Mouse (Mus musculus): ENCODE data around the gene Csnk1g1.

Csnk1g1 gene

GRCm38 (mm10) chr9:65908394-65909300, at the start of gene Csnk1g1, which contains the start of gene Trip4:
TSS of gene Csnk1g1 (plus strand) at chr9:65908924.
TSS of gene Trip4 (minus strand) at chr9:65908794.
- DNase-seq (ENCODE audit: low read depth), result peak; percentile 95

GRCm38 (mm10) chr9:65859656-65860055, 49.1 kb upstream of the Csnk1g1 start:
- no peak for DNase-seq (ENCODE audit: low read depth)

GRCm38 (mm10) chr9:65884564-65885315, 24.0 kb upstream of the Csnk1g1 start:
- peak; percentile 91 for DNase-seq (ENCODE audit: low read depth)

DNA sequence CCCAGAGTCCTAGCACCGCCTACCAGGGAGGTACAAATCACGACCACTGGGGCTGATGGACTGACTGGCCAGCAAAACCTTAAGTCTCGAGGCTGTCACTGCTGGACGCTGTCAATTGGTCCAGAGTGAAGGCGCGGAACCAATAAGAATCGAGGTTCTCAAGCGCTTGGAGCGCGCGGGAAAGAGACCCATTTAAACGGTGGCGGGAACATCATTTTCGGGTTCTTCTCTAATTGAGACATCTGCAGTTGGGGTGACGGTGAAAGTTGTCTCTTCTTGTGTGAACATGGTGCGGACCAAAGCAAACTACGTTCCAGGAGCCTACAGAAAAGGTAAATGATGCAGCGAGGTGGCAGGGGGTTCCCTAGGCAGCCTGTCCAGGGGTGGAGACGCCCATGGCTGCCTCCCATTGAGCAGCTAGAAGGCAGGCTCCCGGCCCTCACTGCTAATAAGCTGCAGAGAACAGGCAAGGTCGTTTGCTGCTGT, 18.5 kb upstream of the Csnk1g1 start, which contains the start of gene Pclaf:
TSS of gene Pclaf (plus strand) at position 95 of the 486 bp plus-strand sequence.
- peak; percentile 76 for DNase-seq (ENCODE audit: low read depth)

- DNase-seq (ENCODE audit: low read depth), result no peak
Observed at GRCm38 (mm10) chr9:65891126-65891525, 17.6 kb upstream of the Csnk1g1 start.

GRCm38 (mm10) chr9:65896977-65897376, 11.7 kb upstream of the Csnk1g1 start:
- DNase-seq (ENCODE audit: low read depth), result no peak

DNA sequence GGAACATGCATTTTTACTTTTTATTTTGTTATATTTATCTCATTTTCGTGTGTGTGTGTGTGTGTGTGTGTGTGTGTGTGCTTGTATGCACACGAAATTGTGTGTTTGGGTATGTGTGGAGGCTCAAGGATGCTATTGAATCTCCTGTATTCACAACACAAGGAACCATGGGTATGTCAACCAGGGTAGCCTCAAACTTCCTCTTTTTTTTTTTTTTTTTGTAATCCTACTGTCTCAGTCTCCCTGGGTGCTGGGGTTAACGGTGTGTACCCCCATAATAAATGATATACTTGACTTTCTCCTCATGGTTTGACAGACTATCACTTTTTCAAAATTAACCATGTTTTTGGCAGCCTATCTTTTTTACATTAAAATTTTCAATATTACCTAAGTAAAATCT, 5.8 kb upstream of the Csnk1g1 start:
- DNase-seq (ENCODE audit: low read depth), result no peak

GRCm38 (mm10) chr9:65903419-65903818, 5.3 kb upstream of the Csnk1g1 start:
- DNase-seq (ENCODE audit: low read depth), result peak; percentile 38

DNA sequence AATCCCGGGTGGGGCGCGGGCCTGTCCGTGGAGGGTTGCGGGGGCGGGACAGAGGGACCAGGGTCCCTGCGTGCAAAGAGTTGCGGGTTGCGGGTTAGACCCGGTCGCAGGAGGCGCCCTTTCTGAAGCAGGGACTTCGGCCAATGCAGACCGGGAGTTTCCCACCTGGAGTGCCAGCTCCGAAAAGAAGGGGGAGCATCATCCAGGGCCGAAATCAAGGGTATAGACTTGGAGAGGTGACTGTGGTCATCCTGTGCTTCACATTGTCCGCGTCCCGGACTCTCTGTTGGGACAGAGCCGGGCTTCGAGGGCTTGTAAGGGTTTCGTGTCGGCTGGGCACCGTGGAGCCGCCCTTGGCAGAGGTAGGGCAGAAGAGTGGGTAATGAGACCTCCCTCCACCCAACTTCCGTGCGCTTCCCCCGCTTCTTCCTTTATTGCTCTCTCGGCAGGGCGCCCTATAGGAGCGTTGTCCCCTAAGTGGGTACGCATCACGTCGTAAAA, 627 bp downstream of the Csnk1g1 start:
- peak; percentile 67 for DNase-seq (ENCODE audit: low read depth)

- no peak for DNase-seq (ENCODE audit: low read depth)
Observed at GRCm38 (mm10) chr9:65909837-65910236, 1.1 kb downstream of the Csnk1g1 start.

DNA sequence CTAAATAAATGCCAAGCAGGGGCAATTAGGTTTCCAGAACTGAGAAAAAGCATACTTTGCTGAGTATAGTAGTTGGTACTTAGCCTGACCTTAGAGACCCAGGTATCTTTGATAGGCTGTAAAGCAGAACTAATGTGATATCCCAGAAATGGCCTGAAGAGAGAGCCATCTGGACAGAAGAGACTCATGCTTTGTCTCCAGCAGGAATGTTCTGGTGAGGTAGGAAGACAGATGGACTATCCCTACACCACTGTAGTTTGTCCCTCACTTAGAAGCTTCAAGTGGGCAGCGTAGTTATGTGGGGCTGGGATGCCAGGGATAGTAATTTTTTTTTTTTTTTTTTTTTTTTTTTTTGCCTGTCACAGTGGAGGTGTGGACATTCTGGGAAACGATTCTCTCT, 5.3 kb downstream of the Csnk1g1 start:
- no peak for DNase-seq (ENCODE audit: low read depth)

DNA sequence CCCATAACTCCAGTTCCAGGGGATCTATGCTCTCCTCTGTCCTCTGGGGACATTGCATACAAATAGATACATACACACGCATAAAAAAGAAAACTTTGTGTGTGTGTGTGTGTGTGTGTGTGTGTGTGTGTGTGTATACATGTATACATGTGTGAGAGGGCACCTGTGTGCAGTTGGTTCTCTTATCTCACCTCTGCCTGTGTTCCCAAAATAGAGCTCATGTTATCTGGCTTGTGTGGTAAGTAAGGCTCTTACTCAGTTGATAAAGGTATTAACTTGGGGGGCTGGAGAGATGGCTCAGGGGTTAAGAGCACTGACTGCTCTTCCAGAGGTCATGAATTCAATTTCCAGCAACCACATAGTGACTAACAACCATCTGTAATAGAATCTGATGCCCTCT, 8.3 kb downstream of the Csnk1g1 start:
- no peak for DNase-seq (ENCODE audit: low read depth)

- DNase-seq (ENCODE audit: low read depth), result no peak
Observed at GRCm38 (mm10) chr9:65928456-65928855, 19.7 kb downstream of the Csnk1g1 start.

DNA sequence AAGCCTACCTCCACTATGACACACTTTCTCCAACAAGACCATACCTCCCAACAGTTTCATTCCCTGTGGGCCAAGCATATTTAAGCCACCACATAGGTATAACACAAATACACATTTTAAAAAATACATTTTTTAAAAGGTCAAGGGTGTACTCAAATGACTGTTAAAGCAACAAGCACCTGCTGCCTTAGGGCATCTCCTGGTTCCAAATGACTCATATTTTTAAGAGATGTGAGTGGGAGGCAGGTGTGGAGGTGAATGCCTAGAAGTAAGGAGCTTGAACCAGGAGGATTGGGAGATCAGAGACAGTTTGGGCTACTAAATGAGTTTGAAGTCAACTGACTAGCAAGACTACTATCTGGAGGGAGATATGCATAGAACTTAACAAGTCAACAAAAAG, 21.1 kb downstream of the Csnk1g1 start:
- no peak for DNase-seq (ENCODE audit: low read depth)

DNA sequence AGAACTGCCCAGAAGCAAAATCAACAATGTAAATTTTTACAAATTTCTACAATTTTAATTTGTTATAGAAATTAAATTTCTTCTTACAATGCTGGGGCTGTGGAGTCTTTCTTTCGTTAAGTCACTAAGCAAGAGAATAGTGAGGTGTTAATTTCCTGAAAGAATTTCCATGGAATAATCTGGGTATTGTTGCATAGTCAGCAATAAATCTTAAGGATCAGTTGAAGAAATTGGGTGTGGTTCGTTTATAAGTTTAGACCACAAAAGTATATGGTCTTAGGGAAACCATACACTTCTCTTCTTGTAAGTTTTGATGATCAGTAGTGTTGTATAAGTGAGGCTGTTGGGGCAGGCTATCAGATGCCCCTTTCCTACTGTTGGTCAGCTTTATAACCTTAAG, 28.8 kb downstream of the Csnk1g1 start:
- DNase-seq (ENCODE audit: low read depth), result no peak

GRCm38 (mm10) chr9:65951082-65951587, 42.4 kb downstream of the Csnk1g1 start:
- DNase-seq (ENCODE audit: low read depth), result no peak

DNA sequence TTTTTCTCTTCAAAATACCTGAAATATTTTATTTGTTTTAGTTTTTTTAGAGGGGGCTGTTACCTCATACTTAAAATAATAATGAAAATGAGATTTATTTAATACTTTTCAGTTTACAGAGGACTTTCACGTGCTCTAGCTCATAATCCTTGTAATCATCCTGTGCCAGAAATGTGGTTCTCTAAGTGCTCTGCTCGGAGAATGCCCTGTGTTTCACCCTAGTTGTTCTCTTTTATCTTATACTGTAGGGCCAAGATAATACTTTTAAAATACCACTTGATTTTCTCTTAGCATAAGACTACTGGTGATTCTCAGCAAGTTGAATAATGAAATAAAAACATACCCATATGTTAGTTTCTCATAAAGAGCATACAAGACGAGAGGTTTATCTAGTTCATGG, 61.3 kb downstream of the Csnk1g1 start:
- DNase-seq (ENCODE audit: low read depth), result no peak

GRCm38 (mm10) chr9:65973206-65973605, 64.5 kb downstream of the Csnk1g1 start:
- no peak for DNase-seq (ENCODE audit: low read depth)

DNA sequence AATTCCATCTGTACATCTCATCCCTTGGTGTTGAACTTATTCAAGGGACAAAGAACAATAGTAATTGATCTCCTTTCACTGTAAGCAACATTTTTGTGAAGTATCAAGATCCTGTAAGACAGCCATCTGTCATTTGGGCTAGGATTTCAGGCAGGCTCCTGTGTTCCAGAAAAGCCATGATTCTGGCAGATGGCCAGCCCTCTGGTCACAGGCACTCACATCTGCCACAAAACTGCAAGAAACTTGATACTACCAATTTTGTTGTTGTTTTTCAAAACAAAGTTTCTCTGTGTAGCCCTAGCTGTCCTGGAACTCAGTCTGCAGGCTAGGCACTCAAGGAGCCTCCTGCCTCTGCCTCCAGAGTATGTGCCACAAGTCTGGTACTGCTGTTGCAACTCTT, 67.2 kb downstream of the Csnk1g1 start:
- DNase-seq (ENCODE audit: low read depth), result no peak

GRCm38 (mm10) chr9:65982841-65983240, 74.1 kb downstream of the Csnk1g1 start:
- no peak for DNase-seq (ENCODE audit: low read depth)

DNA sequence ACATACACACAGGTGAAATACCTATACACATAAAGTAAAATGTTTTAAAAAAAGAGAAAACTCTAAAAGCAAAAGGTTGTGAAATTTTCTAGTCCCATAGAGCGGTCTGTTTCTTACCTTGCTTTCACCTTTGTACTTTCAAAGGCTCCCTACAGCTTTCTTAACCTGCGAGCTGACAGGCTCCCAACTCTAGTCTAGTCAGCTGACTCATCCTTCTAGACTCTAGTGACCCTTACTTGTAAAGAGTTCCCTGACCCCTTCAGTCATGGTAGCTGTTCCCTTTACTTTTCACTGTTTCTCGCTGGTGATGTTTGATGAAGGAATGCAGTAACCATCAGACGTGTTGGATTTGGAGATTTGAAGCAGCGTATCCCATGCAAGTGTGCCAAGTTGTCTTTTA, 78.3 kb downstream of the Csnk1g1 start:
- no peak for DNase-seq (ENCODE audit: low read depth)

DNA sequence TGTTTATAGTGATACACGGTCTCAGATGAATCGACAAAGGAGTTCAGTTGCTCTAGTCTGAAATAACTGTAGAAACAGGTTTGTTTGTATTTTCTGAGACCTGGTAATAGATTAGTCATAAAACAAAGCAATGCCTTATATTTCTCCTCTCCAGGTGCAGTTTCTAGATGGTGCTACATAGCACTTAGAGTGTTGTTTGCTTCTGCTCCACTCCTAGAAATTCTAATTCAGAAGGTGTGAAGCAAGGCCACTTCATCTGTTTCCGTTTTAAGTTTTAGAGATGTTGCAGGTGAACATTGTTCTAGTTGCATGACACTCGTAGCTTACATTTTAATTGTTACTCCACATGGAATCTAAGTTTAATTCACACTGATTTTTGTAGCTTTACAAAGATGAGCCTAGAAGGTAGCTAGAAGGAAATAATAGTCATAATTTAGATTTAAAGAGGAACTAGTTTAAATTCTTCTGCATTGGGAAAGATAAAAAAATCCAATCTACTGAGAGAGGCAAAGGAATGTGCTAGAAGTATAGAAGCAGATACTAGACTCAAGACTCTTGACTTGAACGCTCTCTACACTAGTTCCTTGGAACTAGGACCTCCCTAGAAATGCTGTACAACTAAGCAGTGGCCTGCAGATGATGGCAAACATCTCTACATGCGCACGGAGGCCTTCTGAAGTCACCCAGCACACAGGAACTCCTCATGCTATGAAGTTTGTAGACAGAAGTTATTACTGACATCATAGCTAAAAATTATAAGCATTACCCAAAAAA, 87.1 kb downstream of the Csnk1g1 start:
- DNase-seq (ENCODE audit: low read depth), result no peak
